Mouse (Mus musculus): ENCODE data around the gene Peli2.

Gene Peli2

GRCm38 (mm10) chr14:48289602-48290599 is 169.3 kb downstream of the Peli2 start:
- no peak for DNase-seq (ENCODE audit: low spot score)

- no peak for DNase-seq (ENCODE audit: low spot score)
These were observed 172.9 kb downstream of the Peli2 start for GRCm38 (mm10) chr14:48293498-48293897.

- no peak for DNase-seq (ENCODE audit: low spot score)
These were observed 174.8 kb downstream of the Peli2 start for GRCm38 (mm10) chr14:48295410-48295809.

- no peak for DNase-seq (ENCODE audit: low spot score)
These were observed 175.2 kb downstream of the Peli2 start for GRCm38 (mm10) chr14:48295815-48296271.

- no peak for DNase-seq (ENCODE audit: low spot score)
These were observed 176.2 kb downstream of the Peli2 start for GRCm38 (mm10) chr14:48296820-48297219.

- DNase-seq (ENCODE audit: low spot score) = no peak
These were observed 182.0 kb downstream of the Peli2 start for GRCm38 (mm10) chr14:48302471-48303186.

GRCm38 (mm10) chr14:48303235-48303634 is 182.6 kb downstream of the Peli2 start:
- no peak for DNase-seq (ENCODE audit: low spot score)

GRCm38 (mm10) chr14:48303841-48304240 is 183.2 kb downstream of the Peli2 start:
- DNase-seq (ENCODE audit: low spot score) = no peak

- DNase-seq (ENCODE audit: low spot score) = no peak
These were observed 192.6 kb downstream of the Peli2 start for GRCm38 (mm10) chr14:48313234-48313633.

- DNase-seq (ENCODE audit: low spot score) = no peak
These were observed 195.8 kb downstream of the Peli2 start for GRCm38 (mm10) chr14:48316396-48316795.

GRCm38 (mm10) chr14:48323771-48324459 is 203.3 kb downstream of the Peli2 start:
- no peak for DNase-seq (ENCODE audit: low spot score)

GRCm38 (mm10) chr14:48324460-48324850 is 203.8 kb downstream of the Peli2 start:
- no peak for DNase-seq (ENCODE audit: low spot score)

- no peak for DNase-seq (ENCODE audit: low spot score)
These were observed 207.1 kb downstream of the Peli2 start for GRCm38 (mm10) chr14:48327746-48328145.

GRCm38 (mm10) chr14:48329716-48330365 is 209.2 kb downstream of the Peli2 start:
- DNase-seq (ENCODE audit: low spot score) = no peak
